Mouse (Mus musculus): ENCODE results near the gene Atr. TPM values are rescaled to one million over a fixed set of nuclear protein-coding genes. Genes with fewer than 3 reads are reported as not detected.
"Not testable (repeated sequence)": the region's sequence is repeated elsewhere in the genome, so short reads cannot be mapped to it uniquely, and the experiment has no call there.

Atr gene
- polyA plus RNA-seq, 2 experiments, result 3.6 TPM

DNA sequence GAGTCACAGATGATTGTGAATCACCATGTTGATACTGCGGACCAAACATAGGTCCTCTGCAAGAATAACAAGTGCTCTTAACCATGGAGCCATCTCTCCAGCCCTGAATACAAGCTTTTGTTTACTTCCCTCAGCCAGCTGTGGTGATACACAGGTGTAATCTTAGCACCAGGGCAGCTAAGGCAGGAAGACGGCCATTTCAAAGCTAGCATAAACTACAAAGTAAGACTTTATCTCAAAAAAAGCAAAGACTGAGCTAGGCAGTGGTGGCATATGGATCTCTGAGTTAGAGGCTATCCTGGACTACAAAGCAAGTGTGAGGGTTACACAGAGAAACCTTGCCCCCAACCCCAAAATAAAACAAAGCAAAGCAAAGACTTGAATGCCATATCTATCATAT, 100.2 kb downstream of the Atr start:
- DNase-seq (ENCODE audit: low read depth in 3 of 3, low spot score in 3 of 3) (no peak), ATAC-seq (ENCODE audit: insufficient read depth) (no peak)
- H3K4me3 ChIP-seq (ENCODE audit: insufficient read depth in 1 of 2, low read depth in 2 of 2, low read length in 2 of 2), result no peak overlapping the region
- H3K4me2 ChIP-seq (ENCODE audit: low read depth), result no peak overlapping the region
- no peaks in the 10 kb centered on the region for H3K9me3 ChIP-seq (ENCODE audit: control insufficient read depth, low read length)
- TF ChIP-seq EP300 (IDR thresholded peaks at IDR 0.05; ENCODE audit: low read depth) (no peak), CTCF (IDR thresholded peaks at IDR 0.05; ENCODE audit: low read depth) (no peak)
- 0 out of 4 replicates have a peak, but pooled peaks cover 0 to 3% of the 10 kb centered on the region in 2 experiments for H3K4me1 ChIP-seq (replicated peaks; ENCODE audit: control insufficient read depth in 2 of 2, insufficient read depth in 2 of 2, low read length in 1 of 2)
- H3K9ac ChIP-seq (replicated peaks), result no peak overlapping the region
- no peaks in the 10 kb centered on the region for H3K36me3 ChIP-seq (replicated peaks; ENCODE audit: control insufficient read depth, insufficient read depth, low read depth)
- WGBS (ENCODE audit: insufficient replicate concordance), result 76% methylated on average over 2 of the region's 2 CpGs
- no peak overlapping the region for H3K27ac ChIP-seq
- H3K27me3 ChIP-seq (ENCODE audit: control insufficient read depth, insufficient read depth, low read length), result no peaks in the 10 kb centered on the region

- Histone ChIP-seq H3K9ac (replicated peaks) (no peak overlapping the region), H3K4me3 (ENCODE audit: insufficient read depth in 1 of 2, low read depth in 2 of 2, low read length in 2 of 2) (no peak overlapping the region), H3K9me3 (ENCODE audit: control insufficient read depth, low read length) (no peaks in the 10 kb centered on the region), H3K27ac (no peak overlapping the region), H3K4me2 (ENCODE audit: low read depth) (no peak overlapping the region), H3K27me3 (ENCODE audit: control insufficient read depth, insufficient read depth, low read length) (no peaks in the 10 kb centered on the region), H3K36me3 (replicated peaks; ENCODE audit: control insufficient read depth, insufficient read depth, low read depth) (no peaks in the 10 kb centered on the region), H3K4me1 (replicated peaks; ENCODE audit: control insufficient read depth in 2 of 2, insufficient read depth in 2 of 2, low read length in 1 of 2) (0 out of 4 replicates have a peak, but pooled peaks cover 0 to 3% of the 10 kb centered on the region in 2 experiments)
- TF ChIP-seq CTCF (IDR thresholded peaks at IDR 0.05; ENCODE audit: low read depth) (no peak), EP300 (IDR thresholded peaks at IDR 0.05; ENCODE audit: low read depth) (no peak)
- 81% methylated on average over 7 of the region's 7 CpGs for WGBS (ENCODE audit: insufficient replicate concordance)
- ATAC-seq (ENCODE audit: insufficient read depth) (no peak), DNase-seq (ENCODE audit: low read depth in 3 of 3, low spot score in 3 of 3) (no peak)
These were observed 100.8 kb downstream of the Atr start for GRCm38 (mm10) chr9:95958041-95958730.

DNA sequence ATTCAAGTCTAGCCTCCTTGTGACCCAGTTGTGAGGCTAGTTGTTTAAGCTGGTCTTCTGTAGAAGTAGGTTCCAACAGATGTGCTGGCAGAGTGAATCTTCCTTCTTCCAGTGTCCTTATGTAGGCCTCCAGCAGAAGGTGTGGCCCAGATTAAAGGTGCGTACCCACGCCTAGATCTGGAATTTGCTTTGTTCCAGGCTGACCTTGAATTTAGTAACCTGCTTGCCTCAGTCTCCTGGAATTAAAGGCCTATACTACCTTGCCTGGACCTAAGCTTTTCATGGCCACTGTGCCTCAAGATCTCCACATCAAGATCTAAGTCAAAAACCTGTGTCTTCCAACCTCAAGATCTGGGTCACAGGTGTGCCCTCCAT, 101.3 kb downstream of the Atr start:
- ATAC-seq (ENCODE audit: insufficient read depth); DNase-seq (ENCODE audit: low read depth in 3 of 3, low spot score in 3 of 3); H3K4me1 ChIP-seq (replicated peaks; ENCODE audit: control insufficient read depth in 2 of 2, insufficient read depth in 2 of 2, low read length in 1 of 2); H3K36me3 ChIP-seq (replicated peaks; ENCODE audit: control insufficient read depth, insufficient read depth, low read depth); H3K27me3 ChIP-seq (ENCODE audit: control insufficient read depth, insufficient read depth, low read length); H3K4me3 ChIP-seq (ENCODE audit: insufficient read depth in 1 of 2, low read depth in 2 of 2, low read length in 2 of 2); H3K4me2 ChIP-seq (ENCODE audit: low read depth); H3K9ac ChIP-seq (replicated peaks); H3K27ac ChIP-seq; H3K9me3 ChIP-seq (ENCODE audit: control insufficient read depth, low read length): not testable (repeated sequence)
- 75% methylated on average over 2 of the region's 2 CpGs for WGBS (ENCODE audit: insufficient replicate concordance)

DNA sequence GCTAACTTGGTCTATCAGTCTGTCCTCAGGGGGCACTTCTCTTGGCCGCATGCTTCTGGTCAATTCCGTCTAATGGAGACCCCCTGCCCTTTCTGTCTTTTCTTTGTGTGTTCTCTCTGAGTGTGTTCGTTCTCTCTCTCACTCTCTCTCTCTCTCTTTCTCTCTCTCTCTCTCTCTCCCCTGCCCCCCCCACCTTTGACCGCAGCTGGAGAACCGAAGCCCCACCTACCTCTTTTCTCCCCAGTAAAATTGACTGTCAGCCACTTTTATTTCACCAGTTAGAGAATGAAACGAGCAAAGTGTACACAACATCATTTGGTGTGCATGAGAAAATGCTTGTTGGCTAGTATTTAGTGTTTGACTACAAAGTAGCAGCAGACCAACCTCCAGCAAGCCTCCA, 101.8 kb downstream of the Atr start:
- H3K27me3 ChIP-seq (ENCODE audit: control insufficient read depth, insufficient read depth, low read length), result no peaks in the 10 kb centered on the region
- H3K36me3 ChIP-seq (replicated peaks; ENCODE audit: control insufficient read depth, insufficient read depth, low read depth), result no peaks in the 10 kb centered on the region; the same call in 1 of the 2 replicates
- H3K4me2 ChIP-seq (ENCODE audit: low read depth), result no peak overlapping the region
- H3K27ac ChIP-seq, result no peak overlapping the region
- H3K9me3 ChIP-seq (ENCODE audit: control insufficient read depth, low read length), result no peaks in the 10 kb centered on the region
- 66% methylated on average over 6 of the region's 6 CpGs for WGBS (ENCODE audit: insufficient replicate concordance)
- H3K9ac ChIP-seq (replicated peaks), result no peak overlapping the region
- no peaks in the 10 kb centered on the region for H3K4me1 ChIP-seq (replicated peaks; ENCODE audit: control insufficient read depth in 2 of 2, insufficient read depth in 2 of 2, low read length in 1 of 2)
- ATAC-seq (ENCODE audit: insufficient read depth) (no peak), DNase-seq (ENCODE audit: low read depth in 3 of 3, low spot score in 3 of 3) (no peak)
- no peak overlapping the region for H3K4me3 ChIP-seq (ENCODE audit: insufficient read depth in 1 of 2, low read depth in 2 of 2, low read length in 2 of 2)
- TF ChIP-seq EP300 (IDR thresholded peaks at IDR 0.05; ENCODE audit: low read depth), result no peak
- no peak for TF ChIP-seq CTCF (IDR thresholded peaks at IDR 0.05; ENCODE audit: low read depth)

DNA sequence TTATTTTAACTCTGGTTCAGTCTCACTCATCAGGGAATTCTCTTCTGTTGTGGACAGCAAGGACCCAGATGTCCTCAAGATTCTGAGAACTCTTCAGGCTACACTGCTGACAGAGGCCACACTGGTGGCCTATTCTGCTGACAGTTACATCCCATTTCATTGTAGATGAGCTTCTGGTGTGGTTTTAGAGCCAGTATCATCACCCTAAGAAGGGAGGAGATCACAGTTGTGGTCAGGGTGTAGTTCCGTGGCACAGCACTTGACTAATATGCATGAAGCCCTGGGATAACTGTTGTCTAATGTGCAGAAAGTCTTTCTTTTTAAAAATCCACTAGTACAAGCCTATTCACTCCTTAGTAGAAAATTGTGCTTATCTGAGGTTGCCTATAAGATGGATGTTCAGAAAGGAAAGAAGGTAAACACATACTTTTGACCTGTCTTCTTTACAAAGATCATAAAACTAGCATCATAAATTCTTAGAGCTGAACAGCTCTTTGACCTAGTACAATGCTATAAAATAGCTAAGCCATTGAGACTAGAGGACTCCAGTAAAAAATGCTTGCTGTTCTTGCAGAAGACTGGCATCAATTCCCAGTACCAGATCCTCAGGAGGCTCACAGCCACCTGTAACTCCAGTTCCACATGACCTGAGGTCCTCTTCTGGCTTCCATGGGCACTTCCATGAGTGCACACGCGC, 102.5 kb downstream of the Atr start:
- Histone ChIP-seq H3K9me3 (ENCODE audit: control insufficient read depth, low read length) (no peaks in the 10 kb centered on the region), H3K4me3 (ENCODE audit: insufficient read depth in 1 of 2, low read depth in 2 of 2, low read length in 2 of 2) (no peak overlapping the region), H3K36me3 (replicated peaks; ENCODE audit: control insufficient read depth, insufficient read depth, low read depth) (peaks cover 1% of the 10 kb centered on the region), H3K4me1 (replicated peaks; ENCODE audit: control insufficient read depth in 2 of 2, insufficient read depth in 2 of 2, low read length in 1 of 2) (no peaks in the 10 kb centered on the region), H3K27me3 (ENCODE audit: control insufficient read depth, insufficient read depth, low read length) (no peaks in the 10 kb centered on the region), H3K27ac (no peak overlapping the region), H3K9ac (replicated peaks) (no peak overlapping the region), H3K4me2 (ENCODE audit: low read depth) (no peak overlapping the region)
- DNase-seq (ENCODE audit: low read depth in 3 of 3, low spot score in 3 of 3) (no peak), ATAC-seq (ENCODE audit: insufficient read depth) (no peak)
- WGBS (ENCODE audit: insufficient replicate concordance), result 60% methylated on average over 3 of the region's 3 CpGs
- TF ChIP-seq CTCF (IDR thresholded peaks at IDR 0.05; ENCODE audit: low read depth) (no peak), EP300 (IDR thresholded peaks at IDR 0.05; ENCODE audit: low read depth) (no peak)

Data from liver, embryonic 14.5 days (tissue).